Mouse (Mus musculus) effector memory CD4-positive, alpha-beta T cell, adult 5 months (primary cell): ENCODE results near the gene Ptprs. TPM values are rescaled to one million over a fixed set of nuclear protein-coding genes. Genes with fewer than 3 reads are reported as not detected.

Experiments
- polyA plus RNA-seq: library from polyadenylated mRNA; unstranded; fragments of 100-300 nt; shearing (Covaris generic); gene quantifications from one replicate; pipeline ENCODE4 v1.2.1, GENCODE M21; 2017

Ptprs gene
- polyA plus RNA-seq: 7.4 TPM

GRCm38 (mm10) chr17:56476402-56476752, at the start of gene Ptprs:
Gene Ptprs, minus strand, starts transcription at chr17:56476483.

GRCm38 (mm10) chr17:56512310-56512709, 36.0 kb upstream of the Ptprs start, which contains the start of gene Znrf4:
Gene Znrf4, minus strand, starts transcription at chr17:56512431.

Other genes starting within 250 kb of the Ptprs start
- gene Fem1a, start 219.7 kb downstream of the Ptprs start, polyA plus RNA-seq: 12.0 TPM
- 2.8 TPM for gene Ticam1, start 199.7 kb downstream of the Ptprs start, polyA plus RNA-seq
- 20.6 TPM for gene Plin3, start 183.6 kb downstream of the Ptprs start, polyA plus RNA-seq
- not detected for gene Arrdc5, start 176.2 kb downstream of the Ptprs start, polyA plus RNA-seq
- gene Uhrf1, start 173.2 kb downstream of the Ptprs start, polyA plus RNA-seq: 6.8 TPM
- 44.5 TPM for gene Kdm4b, start 150.4 kb downstream of the Ptprs start, polyA plus RNA-seq
- not detected for gene Znrf4, start 35.9 kb upstream of the Ptprs start, polyA plus RNA-seq
- gene Gm20219, start 77.9 kb upstream of the Ptprs start, polyA plus RNA-seq: 0.40 TPM
- gene Safb2, start 108.1 kb upstream of the Ptprs start, polyA plus RNA-seq: 215 TPM
- 213 TPM for gene Safb, start 108.3 kb upstream of the Ptprs start, polyA plus RNA-seq
- gene 2410015M20Rik, start 133.3 kb upstream of the Ptprs start, polyA plus RNA-seq: 133 TPM
- gene Rpl36, start 136.9 kb upstream of the Ptprs start, polyA plus RNA-seq: 1,953 TPM
- 53.4 TPM for gene Lonp1, start 150.4 kb upstream of the Ptprs start, polyA plus RNA-seq
- 1.2 TPM for gene Catsperd, start 151.7 kb upstream of the Ptprs start, polyA plus RNA-seq
- 72.6 TPM for gene Ranbp3, start 196.8 kb upstream of the Ptprs start, polyA plus RNA-seq
- 139 TPM for gene Ndufa11, start 241.3 kb upstream of the Ptprs start, polyA plus RNA-seq
- 8.5 TPM for gene Vmac, start 241.5 kb upstream of the Ptprs start, polyA plus RNA-seq